Mouse (Mus musculus) myocyte (in vitro differentiated cells): ENCODE results near the gene Brpf3.

Experiments
- MAX ChIP-seq: IDR thresholded peaks from one replicate; pipeline ENCODE4 v1.6.1; 2011; ENCODE audit warnings: low read depth, mild to moderate bottlenecking, control low read depth
- MYOG ChIP-seq, 3 experiments: IDR thresholded peaks; one replicate each; pipeline ENCODE4 v1.6.1; 2011; ENCODE audit warnings: control low read depth in 2 of 3, low read depth in 2 of 3, mild to moderate bottlenecking in 2 of 3; ENCODE audit not compliant: insufficient read length in 2 of 3, control insufficient read depth in 1 of 3, insufficient read depth in 1 of 3
- POLR2A ChIP-seq: IDR thresholded peaks from one replicate; pipeline ENCODE4 v1.6.1; 2011; ENCODE audit warnings: low read depth, mild to moderate bottlenecking, control low read depth, moderate library complexity; ENCODE audit not compliant: insufficient read length
- POLR2AphosphoS2 ChIP-seq: IDR thresholded peaks from one replicate; pipeline ENCODE4 v1.6.1; 2011; ENCODE audit warnings: low read depth, control low read depth; ENCODE audit not compliant: insufficient read length

DNA sequence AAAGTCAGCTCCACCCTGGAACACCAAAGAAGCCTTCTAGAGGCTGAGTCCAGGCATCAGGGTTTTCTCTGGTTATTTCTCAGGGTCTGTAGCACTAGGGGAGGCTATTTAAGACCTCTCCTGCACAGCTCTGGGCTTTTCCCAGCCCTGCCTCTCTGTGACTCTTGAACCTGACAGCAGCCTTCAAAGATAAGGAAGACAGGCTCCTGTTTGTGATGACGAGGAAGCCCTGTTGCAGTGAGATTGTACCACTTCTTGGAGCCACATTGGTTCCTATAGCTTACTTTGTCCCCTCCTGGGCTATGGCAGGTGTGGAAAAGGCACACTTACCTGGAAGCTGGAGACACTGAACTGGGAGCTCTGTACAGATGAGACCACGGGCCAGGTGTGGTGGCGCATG, 32.0 kb downstream of the Brpf3 start:
- no peak for TF ChIP-seq MYOG (IDR thresholded peaks at IDR 0.05; ENCODE audit: control insufficient read depth in 1 of 3, insufficient read depth in 1 of 3, insufficient read length in 2 of 3, low read depth in 2 of 3)
- TF ChIP-seq MAX, result no peak
- no peak for TF ChIP-seq POLR2AphosphoS2
- no peak for TF ChIP-seq POLR2A
